Mouse (Mus musculus) bone marrow macrophage, adult 2 months (primary cell): ENCODE data around the gene Vps13d.

Experiments used
- CTCF ChIP-seq: IDR thresholded peaks from 2 replicates; pipeline ENCODE4 v1.5.1; 2012; ENCODE audit warnings: low read depth, mild to moderate bottlenecking, low read length, moderate library complexity
- POLR2A ChIP-seq: IDR thresholded peaks from 2 replicates; pipeline ENCODE4 v1.6.1; 2012; ENCODE audit warnings: mild to moderate bottlenecking, low read depth, low read length, borderline replicate concordance

- TF ChIP-seq CTCF, result no peak
- no peak for TF ChIP-seq POLR2A
Observed at GRCm38 (mm10) chr4:145103617-145104016, 91.2 kb downstream of the Vps13d start.
